Mouse (Mus musculus) urinary bladder, postnatal 4 days (tissue): ENCODE measurements around the gene Gimd1.

Experiments used
- DNase-seq, 2 experiments: peaks; one replicate each; pipeline ENCODE4 v3.0.0; 2021 to 2022; ENCODE audit warnings: low spot score in 2 of 2

Gimd1 gene

DNA sequence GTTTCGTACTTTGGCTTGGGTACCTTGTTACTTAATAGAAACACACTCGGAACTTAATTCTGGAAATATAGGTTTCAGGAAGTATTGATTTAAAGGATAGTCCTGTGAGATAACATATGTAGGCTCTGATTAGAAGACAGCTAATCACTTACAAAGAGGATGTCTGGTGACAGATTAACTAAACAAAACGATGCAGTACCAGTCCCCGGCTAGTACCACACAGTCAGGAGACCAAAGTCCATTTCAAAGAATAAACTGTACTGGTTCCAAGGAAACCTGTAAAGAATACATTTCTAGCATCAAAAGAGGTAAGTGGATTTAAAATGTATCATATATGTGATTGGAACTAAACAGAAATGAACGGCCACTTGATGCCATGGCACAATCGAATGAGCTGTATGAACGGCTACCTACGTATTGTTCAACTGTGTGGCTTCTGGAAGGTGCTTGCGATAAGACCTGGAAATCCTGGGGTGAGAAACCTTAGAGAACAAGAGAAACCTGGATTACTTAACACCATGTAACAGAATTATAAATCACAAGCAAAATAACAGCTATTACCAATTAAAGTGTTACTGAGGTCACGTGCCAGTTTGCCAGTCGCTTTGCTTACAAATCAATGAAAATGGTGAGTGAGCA is at the start of gene Gimd1:
TSS of gene Gimd1 (plus strand) at position 220 of the 639 bp plus-strand sequence.
- DNase-seq = no peak

DNA sequence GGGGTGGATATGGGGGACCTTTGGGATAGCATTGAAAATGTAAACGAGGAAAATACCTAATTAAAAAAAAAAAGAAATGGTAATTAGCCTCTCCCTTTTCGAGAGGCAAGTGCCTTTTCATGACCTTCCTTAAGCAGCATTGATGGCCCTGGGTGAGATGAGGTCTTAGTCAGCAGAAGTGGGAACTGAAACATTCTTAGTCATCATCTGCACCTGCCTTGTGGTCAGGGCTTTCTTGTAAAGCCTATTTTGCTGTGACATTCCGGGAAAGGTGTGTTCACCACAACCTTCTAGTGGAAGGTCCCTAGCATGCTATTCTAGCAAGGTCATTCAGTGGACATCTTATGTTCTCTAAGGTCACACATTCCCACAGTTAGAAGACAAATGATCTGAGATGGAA is 48.4 kb upstream of the Gimd1 start:
- no peak for DNase-seq

DNA sequence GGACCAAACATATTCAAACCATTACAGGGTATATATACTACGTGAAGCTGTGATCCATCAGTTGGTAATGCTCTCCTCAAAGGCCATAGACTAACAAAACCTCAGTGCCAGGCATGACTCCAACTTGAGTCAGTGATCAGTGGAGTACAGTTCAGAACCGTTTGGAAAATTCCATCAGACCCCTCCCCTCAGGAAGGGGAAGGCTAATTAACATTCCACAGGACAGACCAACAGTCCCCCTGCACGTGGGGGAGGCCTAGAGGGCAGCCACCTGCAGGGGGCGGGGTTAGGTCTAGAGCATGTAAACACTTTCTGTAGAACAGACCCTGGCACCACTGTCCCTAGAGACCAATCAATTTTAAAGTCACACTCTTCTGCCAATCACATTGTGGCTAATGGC is 47.3 kb upstream of the Gimd1 start:
- DNase-seq = no peak

DNA sequence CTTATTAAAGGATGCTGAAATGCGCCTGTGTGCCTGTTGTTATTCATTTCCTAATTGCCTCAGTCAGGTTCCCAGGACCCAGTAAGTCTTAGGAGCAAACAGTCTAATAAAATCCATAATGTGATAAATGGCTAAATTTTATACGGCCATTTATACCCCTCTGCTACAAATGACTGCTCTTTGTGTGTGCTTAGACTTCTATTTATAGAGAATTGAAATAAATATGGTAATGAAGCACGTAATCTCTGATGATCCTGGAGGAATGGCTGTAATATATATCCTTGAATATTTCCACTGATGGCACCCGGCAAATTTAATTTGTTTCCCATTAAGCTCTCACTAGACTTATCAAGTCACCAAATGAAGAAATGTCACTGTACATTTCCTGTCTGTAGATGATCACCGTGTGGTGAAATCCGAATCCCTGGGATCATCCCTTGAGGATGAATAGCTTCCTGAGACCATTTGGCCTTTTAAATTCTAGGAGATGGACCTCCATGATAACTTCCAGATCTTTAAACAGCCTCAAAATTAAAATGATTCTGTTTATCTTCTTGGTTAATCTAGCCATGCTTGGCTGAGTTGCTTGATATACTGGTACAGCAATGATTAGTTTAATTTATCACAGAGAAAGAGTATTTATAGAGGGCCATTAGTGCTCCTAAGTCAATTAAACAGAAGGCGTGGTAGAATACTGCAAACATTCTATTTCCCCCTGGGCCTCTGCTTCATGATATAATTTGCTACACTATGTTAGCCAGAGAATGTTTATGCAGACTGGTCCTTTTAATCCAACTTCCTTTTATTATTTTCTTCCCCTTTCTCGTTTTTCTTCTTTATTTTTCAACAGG is 44.3 kb upstream of the Gimd1 start:
- DNase-seq = no peak

DNA sequence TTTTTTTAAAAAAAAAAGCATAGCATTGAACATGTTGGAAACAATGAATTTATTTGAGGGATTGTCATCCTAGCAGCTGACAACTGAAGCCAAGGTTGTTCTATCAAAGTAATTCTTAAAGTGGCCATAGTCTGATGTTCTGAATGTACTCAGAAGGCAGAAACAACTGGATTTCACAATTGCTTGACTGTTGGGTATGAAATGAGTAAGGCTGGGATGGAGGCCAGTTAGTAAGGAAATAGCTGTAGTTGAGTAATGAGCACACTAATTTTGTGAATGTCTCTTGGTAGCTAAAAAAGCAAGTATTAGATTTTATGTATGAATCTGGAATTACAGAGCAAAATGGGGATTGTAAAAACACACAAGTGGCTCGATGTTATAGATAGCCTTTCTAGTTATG is 41.5 kb upstream of the Gimd1 start:
- no peak for DNase-seq

DNA sequence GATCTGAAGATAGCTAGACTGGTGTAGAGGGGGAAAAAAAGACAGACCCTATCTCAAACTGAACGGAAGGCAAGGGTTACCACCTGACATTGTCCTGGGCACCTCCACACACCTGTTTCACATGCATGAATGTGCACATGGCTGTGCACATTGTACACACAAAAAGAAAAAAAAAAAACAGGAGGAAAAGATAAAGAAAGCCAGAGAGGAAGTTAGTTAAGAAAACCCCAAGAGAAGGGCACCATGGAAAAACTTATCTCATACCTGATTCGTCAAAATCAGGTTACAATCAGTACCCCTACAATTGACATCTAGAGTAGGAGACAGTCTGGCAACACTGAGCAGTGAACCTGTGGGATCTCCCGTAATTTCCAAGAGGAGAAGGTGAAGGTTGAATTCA is 39.6 kb upstream of the Gimd1 start:
- no peak for DNase-seq

DNA sequence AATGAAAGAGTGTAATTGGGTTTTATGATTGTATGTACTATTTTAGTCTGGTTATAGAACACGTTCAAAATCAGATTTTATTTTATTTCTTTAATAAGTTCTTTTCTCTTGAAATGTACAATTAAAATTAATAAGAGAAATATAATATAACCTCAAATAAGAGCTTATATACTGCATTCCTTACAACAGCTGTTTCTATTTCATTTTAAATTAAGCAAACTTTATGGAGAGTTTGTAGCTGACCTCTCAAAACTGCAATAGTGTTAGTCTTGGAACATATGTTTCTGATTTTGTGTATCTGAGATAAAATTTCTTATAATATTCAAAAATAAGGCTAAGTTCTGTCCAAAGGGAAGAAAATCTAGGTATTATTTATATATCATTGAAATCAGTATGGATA is 39.0 kb upstream of the Gimd1 start:
- DNase-seq = no peak

DNA sequence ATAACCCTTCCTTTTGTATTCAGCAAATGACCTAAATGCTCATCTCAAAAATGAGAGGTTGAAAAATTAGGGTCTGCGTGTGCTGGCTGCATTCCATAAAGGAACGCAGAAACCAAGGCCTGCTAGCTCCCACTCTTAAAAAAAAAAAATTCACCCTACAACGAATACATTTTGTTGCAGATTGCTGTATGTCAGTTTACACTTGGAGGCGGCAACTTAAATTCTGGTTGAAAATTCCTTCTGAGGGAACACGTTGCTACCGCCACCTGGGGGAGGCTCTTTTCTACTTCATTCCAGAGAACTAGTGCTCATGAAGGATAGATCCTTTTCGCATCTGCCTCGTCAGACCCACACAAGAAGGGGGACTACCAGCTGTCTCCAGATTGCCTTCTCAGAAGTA is 879 bp upstream of the Gimd1 start:
- DNase-seq = no peak

DNA sequence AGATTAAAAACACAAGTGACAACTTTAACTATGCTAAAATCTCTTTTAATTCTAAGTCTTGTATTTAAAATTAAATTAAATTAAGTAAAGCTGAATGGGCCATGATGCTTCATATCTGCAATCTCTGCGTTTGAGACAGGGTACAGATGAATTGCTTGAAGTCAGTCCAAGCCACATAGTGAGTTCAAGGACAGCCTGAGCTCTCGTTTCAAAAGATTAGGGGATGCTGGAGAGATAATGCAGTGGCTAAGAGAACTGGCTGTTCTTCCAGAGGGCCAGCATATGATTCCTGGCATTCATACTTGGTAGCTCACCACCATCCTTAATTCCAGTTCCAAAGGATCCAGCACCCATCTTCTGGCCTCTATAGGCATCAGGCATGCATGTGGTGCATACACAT is 3.6 kb downstream of the Gimd1 start:
- DNase-seq = no peak

DNA sequence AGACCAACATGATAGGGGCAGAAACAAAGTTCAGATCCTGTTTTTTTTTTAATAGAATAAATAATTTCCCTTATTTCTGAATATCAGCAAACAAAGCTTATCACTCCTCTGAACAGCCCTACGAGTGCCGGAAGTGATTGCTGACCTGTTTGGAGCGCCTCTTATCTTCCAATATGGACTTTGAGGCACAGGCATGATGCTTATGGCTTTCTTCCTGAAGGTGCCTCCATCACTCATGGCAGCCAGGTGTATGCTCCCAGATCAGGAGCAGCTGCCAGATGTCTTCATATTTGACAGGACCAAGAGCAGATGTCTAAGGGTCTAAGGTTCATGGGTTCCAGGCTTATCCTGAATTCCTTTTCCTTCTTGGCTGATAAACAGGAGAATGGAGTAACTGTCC is 7.5 kb downstream of the Gimd1 start:
- no peak for DNase-seq

DNA sequence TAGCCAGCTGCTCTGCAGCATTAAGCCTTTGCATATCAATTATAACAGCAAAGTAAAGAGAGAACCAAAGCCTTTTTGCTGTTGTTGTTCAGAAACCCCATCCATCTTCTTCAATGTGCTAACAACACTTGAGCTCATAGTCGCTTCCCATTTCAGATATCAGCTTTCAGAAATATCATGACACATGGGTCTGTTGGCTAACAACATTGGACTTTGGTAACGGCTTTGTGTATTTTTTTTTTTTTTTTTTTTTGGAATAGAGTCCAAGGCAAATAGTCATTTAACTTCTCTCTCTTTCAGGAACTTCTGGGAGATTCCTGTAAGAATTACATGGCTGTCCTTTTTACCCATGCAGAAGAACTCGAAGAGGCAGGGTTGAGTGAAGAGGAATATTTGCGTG is 14.5 kb downstream of the Gimd1 start:
- no peak for DNase-seq

DNA sequence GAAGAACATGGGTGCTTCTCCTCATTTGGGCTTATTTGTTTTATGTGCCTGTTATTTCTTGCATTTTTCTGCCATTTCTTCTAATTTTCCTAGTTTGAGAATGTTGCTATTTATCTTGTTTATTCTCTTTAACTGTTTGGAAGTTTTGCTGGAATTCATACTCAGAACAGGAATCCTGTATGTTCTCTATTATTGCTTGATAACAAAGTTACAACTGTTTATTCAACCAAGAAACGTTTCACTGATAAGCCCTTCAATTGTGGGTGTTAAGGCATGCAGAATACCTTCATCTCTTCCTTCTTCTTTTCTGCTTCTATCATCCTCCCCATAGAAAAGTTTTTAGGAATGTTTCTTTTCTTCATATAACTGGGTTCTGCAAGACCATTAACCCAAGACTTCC is 17.2 kb downstream of the Gimd1 start:
- no peak for DNase-seq

DNA sequence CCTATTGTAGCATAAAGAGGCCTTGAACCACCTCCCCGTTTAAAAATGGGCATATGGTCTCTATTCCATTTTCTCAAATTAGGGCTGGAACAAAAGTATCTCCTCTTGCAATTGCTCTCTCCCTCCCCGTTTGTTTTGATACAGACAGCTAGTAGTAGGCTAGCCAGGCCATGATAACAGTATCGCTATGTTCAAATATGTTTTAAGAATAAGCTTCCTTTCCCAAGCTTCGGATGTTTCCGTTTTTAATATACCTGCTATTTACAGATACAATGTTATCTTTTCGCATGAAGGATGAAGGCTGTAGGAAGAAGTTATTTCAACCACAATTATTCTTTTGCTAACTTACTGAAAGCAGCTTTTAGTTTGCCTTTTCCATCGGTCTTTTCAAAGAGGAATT is 19.7 kb downstream of the Gimd1 start:
- DNase-seq = no peak

DNA sequence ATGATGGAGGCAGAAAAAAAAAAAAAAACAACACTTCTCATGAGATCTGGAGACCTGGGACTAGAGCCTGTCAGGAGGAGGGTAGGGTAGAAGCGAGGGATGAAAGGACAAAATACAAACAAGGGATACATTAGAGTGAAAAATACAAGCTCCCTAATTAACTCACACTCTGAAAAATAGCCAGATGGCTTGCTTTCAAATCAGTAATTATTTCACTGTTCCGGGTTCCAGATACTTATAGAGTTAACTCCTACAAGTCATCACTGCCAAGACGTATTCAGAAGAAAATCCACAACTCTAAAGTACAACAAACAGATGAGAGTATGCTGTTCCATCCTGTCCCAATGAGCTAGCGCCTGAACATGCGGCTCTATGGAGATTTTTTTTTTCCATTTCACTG is 20.6 kb downstream of the Gimd1 start:
- no peak for DNase-seq

DNA sequence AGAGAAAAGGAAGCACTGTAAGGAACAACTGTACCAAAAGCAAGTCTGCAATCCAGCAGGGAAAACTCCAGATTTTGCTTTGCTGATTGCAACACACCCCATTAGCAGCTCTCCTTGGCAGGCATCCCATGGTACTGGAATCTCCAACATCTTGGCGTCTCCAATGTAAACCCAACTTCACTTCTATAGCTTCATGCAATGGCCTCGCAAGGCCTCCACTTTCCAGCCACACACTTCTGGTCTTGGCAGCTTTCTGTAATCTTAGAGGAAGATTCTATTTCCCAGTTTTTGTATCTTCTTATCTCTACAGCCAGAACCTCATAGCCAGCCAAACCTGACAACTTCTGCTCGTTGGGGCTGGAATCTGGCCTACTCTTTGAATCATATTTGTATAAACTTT is 22.2 kb downstream of the Gimd1 start:
- DNase-seq = peak in 1 of 2 experiments; percentile 26

DNA sequence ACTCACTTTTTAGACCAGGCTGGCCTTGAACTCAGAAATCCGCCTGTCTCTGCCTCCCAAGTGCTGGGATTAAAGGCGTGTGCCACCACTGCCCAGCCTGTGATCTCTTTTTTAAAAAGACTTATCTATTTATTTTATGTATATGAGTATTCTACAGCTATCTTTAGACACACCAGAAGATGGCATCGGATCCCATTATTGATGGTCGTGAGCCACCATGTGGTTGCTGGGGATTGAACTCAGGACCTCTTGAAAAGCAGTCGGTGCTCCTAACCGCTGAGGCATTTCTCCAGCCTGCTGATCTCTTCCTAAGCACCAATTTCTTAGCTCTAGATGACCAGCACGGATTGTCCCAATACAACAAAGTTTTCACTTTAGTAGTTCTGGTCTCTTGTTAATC is 24.3 kb downstream of the Gimd1 start:
- no peak for DNase-seq

DNA sequence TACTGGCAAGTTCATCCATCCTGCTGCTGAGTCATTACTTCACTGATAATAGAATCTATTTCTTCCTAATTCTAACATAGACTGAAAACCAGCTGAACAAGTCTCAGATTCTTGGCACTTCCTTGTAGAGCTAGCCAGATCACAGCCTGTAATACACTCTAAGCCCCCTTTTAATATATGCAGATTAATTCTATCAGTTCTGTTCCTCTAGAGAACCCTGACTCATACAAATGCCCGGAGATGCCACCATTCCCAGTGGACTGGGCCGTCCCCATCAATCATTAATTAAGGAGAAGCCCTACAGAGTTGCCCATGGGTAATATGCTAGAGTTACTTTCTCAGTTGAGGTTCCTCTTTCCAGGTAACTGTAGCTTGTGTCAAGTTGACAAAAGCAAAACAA is 26.3 kb downstream of the Gimd1 start:
- DNase-seq = no peak

DNA sequence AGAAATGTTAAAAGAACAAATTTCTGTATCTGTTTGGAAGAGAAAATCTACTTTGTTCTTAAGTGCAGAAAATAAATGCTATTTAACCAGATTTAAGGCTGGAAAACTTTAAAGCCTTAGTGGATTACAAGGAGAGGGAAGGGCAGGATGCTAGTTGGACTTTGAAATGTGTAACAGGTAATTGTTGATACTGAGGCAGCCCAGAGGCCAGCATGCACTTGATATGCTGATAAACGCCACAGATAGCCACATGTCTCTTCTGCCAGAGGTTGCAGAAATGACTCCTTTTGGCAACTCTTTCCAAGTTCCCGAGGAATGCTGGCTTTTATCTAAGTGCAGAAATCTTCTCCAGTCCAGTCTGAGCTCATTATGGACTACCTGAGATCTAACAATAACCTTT is 47.9 kb downstream of the Gimd1 start:
- no peak for DNase-seq

DNA sequence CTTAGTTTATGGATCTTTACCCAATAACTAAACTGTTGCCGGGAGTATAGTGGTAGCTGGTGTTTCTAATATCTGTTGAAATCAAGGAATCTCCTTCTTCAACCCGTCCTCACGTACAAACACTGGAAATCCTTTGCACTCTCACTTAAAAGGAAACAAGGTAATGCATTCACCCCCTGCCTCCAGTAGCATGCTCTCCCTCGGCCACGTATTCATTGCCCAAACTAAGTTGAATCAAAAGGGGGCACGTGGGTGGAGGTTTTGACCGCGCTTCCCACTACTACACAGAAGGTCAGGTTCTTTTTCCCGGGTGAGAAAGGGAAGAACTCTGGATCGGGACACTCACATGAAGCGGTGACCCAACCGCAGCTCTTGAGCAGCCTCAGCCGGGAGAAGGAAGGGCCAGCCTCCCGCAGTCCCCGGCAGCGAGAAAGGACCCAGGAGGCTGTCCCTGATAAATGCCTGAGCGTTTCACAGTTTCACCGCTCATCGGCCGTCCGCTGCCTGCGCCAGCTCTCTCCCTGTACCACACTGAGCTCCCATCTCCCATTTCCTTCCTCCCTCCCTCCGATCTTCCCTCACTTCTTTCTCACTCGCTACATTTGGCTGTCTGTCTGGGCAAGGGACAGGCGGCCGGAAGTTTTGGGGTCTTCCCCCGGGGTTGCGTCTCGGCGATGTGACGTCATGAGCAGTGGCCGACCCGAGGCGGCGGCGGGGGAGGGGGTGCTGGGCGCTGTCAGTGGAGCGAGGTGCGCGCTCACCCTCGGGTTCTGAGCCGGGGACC is 54.0 kb downstream of the Gimd1 start, which contains the start of gene Tbck:
TSS of gene Tbck (plus strand) at position 698 of the 784 bp plus-strand sequence.
- DNase-seq = peak; percentile 90 to 93

DNA sequence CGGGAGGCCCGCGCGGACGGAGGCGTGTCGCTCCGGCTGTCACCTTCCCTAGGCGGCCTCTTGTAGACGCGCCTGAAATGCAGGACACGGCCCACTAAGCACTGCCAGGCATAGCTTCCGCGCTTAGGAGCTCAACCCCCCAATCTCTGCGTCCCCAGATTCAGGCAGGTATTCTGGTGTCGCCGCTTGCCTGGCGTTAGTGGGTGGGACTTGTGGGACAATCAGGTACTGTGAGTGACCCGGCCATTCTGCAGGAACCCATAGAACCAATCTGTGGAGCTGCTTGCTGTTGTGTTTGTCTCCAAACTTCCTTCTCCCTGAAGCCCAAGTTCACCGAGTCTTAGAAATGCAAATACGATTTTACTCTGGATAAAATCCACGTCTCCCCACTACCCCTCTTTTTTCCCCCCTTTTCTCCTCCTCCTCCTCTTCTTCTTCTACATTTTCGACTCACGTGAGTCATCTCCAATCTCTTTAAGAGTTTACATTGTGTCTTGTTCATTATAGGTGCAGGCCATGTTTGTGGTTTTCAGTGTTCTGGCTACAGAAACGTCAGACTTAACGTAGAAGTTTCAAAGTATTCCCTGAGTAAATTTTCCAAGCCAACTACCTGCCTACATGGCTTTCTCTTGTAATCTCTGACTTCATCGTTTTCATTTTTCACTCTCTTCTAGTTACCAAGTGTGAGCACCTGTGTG is 54.8 kb downstream of the Gimd1 start, which contains the start of gene Aimp1:
TSS of gene Aimp1 (minus strand) at position 140 of the 698 bp plus-strand sequence.
- no peak for DNase-seq
